Mouse (Mus musculus): ENCODE data around the gene Cyp2d11.

DNA sequence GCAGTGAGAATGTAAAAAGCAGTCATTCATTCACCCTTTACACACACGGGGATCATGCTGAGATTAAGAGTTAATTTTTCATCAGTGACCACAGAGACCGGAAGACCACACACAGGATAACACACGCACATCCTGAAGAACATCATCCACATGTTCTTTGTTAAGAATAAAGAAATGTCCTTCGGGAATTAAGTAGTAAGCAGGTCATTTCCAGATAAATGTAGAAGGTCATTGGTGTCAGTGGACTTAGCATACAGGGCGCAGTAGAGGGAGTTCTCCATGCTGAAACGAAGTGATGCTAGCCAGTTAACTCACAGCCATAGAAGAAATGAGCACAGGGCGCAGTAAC is 13.1 kb downstream of the Cyp2d11 start:
- TF ChIP-seq GATA1 (IDR thresholded peaks at IDR 0.05; ENCODE audit: low read length) (no peak), TAL1 (IDR thresholded peaks at IDR 0.05; ENCODE audit: low read length) (no peak)
